Mouse (Mus musculus) forebrain, embryonic 14.5 days (tissue): ENCODE measurements around the gene Plekhm1. TPM values are rescaled to one million over a fixed set of nuclear protein-coding genes. Genes with fewer than 3 reads are reported as not detected.

Experiments used
- ATAC-seq: fragments of 200-750 bp; cut with Nextera tagmentation; 2 replicates; pipeline ENCODE4 v1.8.0; 2017; ENCODE audit warnings: mild to moderate bottlenecking, moderate library complexity
- DNase-seq: peaks from one replicate; pipeline ENCODE4 v3.0.0-alpha.2; 2015; ENCODE audit warnings: low spot score
- H3K27ac ChIP-seq: fragments of 300-500 bp; sonication (generic); 2 replicates; pipeline ENCODE4 v1.5.1; 2014; ENCODE audit warnings: low read depth, mild to moderate bottlenecking, control low read depth, low read length, moderate library complexity
- H3K27me3 ChIP-seq: fragments of 300-500 bp; sonication (generic); replicated peaks from 2 replicates; pipeline ENCODE4 v1.6.1; 2014; ENCODE audit warnings: low read length, control low read depth, mixed read lengths; ENCODE audit not compliant: control insufficient read depth, insufficient read depth
- H3K36me3 ChIP-seq: fragments of 300-500 bp; sonication (generic); 2 replicates; pipeline ENCODE4 v1.6.1; 2014; ENCODE audit warnings: low read length, control low read depth; ENCODE audit not compliant: control insufficient read depth, insufficient read depth
- H3K4me1 ChIP-seq: fragments of 300-500 bp; sonication (generic); 2 replicates; pipeline ENCODE4 v1.6.1; 2014; ENCODE audit warnings: antibody characterized with exemption, low read length, control low read depth; ENCODE audit not compliant: control insufficient read depth, insufficient read depth
- H3K4me2 ChIP-seq: fragments of 300-500 bp; sonication (generic); 2 replicates; pipeline ENCODE4 v1.6.1; 2014; ENCODE audit warnings: mild to moderate bottlenecking, control low read depth, low read length
- H3K4me3 ChIP-seq: fragments of 300-500 bp; sonication (generic); 2 replicates; pipeline ENCODE4 v1.5.1; 2014; ENCODE audit warnings: low read depth, low read length, control low read depth
- H3K9ac ChIP-seq: fragments of 300-500 bp; sonication (generic); 2 replicates; pipeline ENCODE4 v1.6.1; 2014; ENCODE audit warnings: mild to moderate bottlenecking, low read length, control low read depth, moderate library complexity
- H3K9me3 ChIP-seq: fragments of 300-500 bp; sonication (generic); replicated peaks from 2 replicates; pipeline ENCODE4 v1.6.1; 2016; ENCODE audit warnings: low read length, control low read depth, mixed read lengths; ENCODE audit not compliant: control insufficient read depth
- WGBS: fragments of 180-500 bp; shearing (Covaris S2); extraction: QIAGEN DNeasy Blood & Tissue Kit; methylation state at CpG from one replicate; pipeline ENCODE4 v1.1.7; 2014; 5-methylcytosine and 5-hydroxymethylcytosine counted together
- polyA plus RNA-seq: library from polyadenylated mRNA; unstranded; fragments of >200 nt; fragmentation: Nextera tagmentation; extraction: Ambion mirVana; gene quantifications from 2 replicates; pipeline ENCODE4 v1.2.1, GENCODE M21; 2014

Plekhm1 gene
- polyA plus RNA-seq, 1 experiment from 2014 or later: 7.5 TPM

DNA sequence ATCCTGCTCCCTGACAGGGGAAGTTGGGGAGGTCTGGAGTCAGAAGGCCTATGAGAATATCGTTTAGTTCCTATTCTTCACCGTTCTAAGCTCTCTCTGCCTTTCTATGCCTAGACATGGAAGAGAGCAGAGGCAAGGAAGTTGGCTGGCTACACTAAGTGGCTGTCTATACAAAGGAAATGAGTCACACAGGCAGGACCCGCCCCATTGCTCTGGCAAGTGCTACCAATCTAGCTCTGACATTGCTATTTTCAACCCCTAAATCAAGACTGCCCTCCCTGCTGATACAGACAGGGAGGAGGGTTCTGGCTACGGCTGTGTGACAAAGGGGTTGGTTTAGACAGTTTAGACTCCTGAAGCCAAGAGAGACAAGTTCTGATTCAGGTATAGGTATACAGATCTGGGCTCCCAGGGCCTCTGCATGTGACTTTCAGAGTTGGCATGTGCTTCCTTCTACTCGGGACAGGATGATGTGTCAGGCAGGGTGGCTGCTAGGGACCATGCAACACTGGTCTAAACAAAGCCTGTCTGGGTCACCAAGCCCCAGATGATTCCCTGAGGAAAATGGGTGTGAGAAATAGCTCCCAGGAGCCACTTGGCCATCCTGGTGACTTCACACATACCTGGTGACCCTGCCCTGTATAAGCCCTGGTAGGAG is 30.4 kb downstream of the Plekhm1 start:
- DNase-seq (no peak), ATAC-seq (no peak)
- no peaks in the 10 kb centered on the region for H3K4me1 ChIP-seq
- H3K9me3 ChIP-seq: no peaks in the 10 kb centered on the region
- no peaks in the 10 kb centered on the region for H3K27me3 ChIP-seq
- 79% methylated on average over 5 of the region's 5 CpGs for WGBS
- peaks cover 42% of the 10 kb centered on the region for H3K36me3 ChIP-seq
- H3K9ac ChIP-seq: no peak overlapping the region
- no peak overlapping the region for H3K4me3 ChIP-seq
- no peak overlapping the region for H3K27ac ChIP-seq
- H3K4me2 ChIP-seq: no peak overlapping the region

DNA sequence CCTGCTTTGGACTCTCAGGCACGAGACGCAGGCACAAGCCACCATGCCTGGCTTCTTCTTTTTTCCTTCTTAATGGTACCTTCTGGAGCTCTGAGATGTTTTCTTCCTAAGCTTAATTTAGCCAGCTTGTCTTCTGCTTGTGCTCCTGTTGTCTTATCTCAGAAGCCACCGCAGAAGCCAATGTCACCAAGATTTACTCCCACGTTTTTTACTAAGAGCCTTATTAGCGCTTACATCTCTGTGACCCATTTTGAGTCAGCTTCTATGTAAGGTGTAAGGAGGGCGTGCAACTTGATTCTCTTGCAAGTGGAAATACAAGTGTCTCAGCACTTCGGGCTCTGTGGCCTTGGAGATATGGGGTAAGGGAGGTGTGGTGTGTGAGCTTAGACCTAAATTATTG is 31.0 kb downstream of the Plekhm1 start:
- Histone ChIP-seq H3K4me1 (no peaks in the 10 kb centered on the region), H3K4me2 (no peak overlapping the region), H3K27ac (no peak overlapping the region), H3K9ac (no peak overlapping the region), H3K27me3 (no peaks in the 10 kb centered on the region), H3K9me3 (no peaks in the 10 kb centered on the region), H3K36me3 (peaks cover 42% of the 10 kb centered on the region), H3K4me3 (no peak overlapping the region)
- WGBS: 93% methylated on average over 7 of the region's 7 CpGs
- DNase-seq (no peak), ATAC-seq (no peak)

DNA sequence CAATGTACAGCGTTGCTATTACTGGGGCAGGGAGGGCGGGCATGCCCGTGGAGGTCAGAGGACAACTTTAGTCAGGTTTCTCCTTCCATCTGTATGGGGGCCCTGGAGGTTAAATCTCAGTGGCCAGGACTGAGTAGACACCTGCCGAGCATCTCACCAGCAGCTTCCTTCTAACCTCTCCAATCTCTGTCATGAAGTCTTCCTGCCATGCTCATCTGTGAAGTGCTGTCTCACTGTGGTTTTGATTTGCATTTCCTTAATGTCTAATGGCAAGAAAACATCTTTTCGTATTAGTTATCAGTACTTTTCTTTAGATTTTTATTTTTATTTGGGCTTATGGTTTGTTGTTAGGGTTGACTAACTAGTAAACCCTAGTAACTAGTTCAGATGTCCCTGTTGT is 32.0 kb downstream of the Plekhm1 start:
- Histone ChIP-seq H3K9ac (no peak overlapping the region), H3K4me1 (no peaks in the 10 kb centered on the region), H3K9me3 (no peaks in the 10 kb centered on the region), H3K4me3 (no peak overlapping the region), H3K4me2 (no peak overlapping the region), H3K36me3 (peaks cover 41% of the 10 kb centered on the region), H3K27ac (no peak overlapping the region), H3K27me3 (no peaks in the 10 kb centered on the region)
- 92% methylated on average over 5 of the region's 5 CpGs for WGBS
- ATAC-seq (no peak), DNase-seq (no peak)

DNA sequence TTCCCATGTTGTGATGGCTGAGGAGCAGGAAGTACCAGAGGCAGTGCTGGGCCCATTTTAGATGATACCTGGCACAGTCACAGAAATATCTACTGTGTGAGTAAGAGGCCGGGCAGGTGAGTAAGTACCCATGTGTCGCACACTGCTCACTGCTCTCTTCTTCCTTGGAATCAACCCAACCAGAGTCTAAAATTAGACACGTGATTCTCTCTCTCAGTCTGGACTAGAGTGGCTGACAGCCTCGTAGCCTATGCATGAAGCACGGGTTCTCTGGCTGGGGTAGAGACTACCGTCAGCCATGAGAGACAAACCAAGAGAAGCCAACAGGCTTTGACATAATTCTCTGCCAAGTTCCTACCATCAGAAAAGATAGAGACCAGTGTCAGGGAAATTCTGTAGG is 34.1 kb downstream of the Plekhm1 start:
- no peak overlapping the region for H3K27ac ChIP-seq
- no peak for ATAC-seq
- H3K9me3 ChIP-seq: no peaks in the 10 kb centered on the region
- no peak overlapping the region for H3K4me2 ChIP-seq
- H3K9ac ChIP-seq: no peak overlapping the region
- no peaks in the 10 kb centered on the region for H3K4me1 ChIP-seq
- H3K4me3 ChIP-seq: no peak overlapping the region
- 88% methylated on average over 6 of the region's 6 CpGs for WGBS
- DNase-seq: no peak
- no peaks in the 10 kb centered on the region for H3K27me3 ChIP-seq
- peaks cover 55% of the 10 kb centered on the region for H3K36me3 ChIP-seq

DNA sequence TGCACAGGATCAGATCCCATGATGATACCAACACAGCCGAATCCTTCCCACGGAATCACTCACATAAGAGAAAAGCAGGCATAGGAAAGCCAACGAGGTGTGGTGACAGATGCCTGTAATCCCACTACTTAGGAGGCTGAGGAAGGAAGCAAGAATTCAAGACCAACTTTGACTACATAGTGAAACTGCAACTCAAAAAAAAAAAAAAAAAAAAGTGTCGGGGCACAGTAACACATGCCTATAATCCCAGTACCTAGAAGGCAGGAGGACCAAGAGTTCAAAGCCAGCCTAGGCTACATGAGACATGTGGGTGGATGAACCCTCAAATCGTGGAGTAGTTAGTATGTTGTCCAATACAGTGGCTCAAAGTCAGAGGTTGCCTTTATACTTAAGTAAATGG is 36.7 kb downstream of the Plekhm1 start:
- Histone ChIP-seq H3K36me3 (peaks cover 73% of the 10 kb centered on the region), H3K9ac (no peak overlapping the region), H3K4me3 (no peak overlapping the region), H3K4me1 (no peaks in the 10 kb centered on the region), H3K9me3 (no peaks in the 10 kb centered on the region), H3K27me3 (no peaks in the 10 kb centered on the region), H3K4me2 (no peak overlapping the region), H3K27ac (no peak overlapping the region)
- ATAC-seq (no peak), DNase-seq (no peak)
- 89% methylated on average over 5 of the region's 5 CpGs for WGBS

DNA sequence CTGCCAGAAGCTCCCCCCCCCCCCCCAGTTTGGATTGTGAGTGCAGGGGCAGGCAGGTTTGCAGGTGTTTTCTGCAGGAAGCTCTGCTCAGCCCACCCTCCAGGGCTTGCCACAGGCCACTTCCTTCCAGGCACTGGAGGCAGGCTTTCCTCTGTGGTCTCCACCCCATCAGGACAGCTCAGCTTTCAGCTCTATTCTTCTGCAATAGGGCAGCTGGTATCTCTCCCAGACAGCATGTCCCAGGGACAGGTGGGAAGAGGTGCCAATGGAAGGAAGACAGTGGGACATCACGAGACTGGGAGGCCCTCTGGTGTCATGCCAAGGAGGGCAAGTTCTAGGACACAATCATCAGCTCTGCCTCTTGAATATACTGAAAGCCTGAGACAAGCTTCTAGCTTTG is 37.2 kb downstream of the Plekhm1 start:
- 67% methylated on average over 1 of the region's 1 CpGs for WGBS
- no peak for DNase-seq
- no peaks in the 10 kb centered on the region for H3K4me1 ChIP-seq
- peaks cover 77% of the 10 kb centered on the region for H3K36me3 ChIP-seq
- H3K27me3 ChIP-seq: no peaks in the 10 kb centered on the region
- H3K9ac ChIP-seq: no peak overlapping the region
- H3K9me3 ChIP-seq: no peaks in the 10 kb centered on the region
- ATAC-seq: no peak
- H3K27ac ChIP-seq: no peak overlapping the region
- H3K4me2 ChIP-seq: no peak overlapping the region
- no peak overlapping the region for H3K4me3 ChIP-seq

DNA sequence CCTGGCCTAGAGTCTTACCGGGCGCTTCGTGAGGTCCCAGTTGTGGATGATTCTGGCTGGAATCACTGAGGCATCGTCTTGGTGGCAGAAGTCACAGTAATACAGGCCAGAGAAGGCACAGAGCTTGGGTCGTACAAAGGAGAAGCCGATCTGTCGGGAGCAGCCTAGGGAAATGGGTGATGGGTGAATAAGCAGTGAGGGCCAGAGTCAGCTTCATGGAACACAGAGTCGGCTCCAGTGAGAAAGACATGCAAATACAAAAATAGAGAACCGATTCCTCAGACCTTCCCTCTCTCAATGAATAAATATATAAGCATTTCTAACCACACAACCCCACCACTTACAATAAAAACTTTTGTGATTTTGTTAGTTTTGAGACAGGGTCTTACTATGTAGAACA is 38.6 kb downstream of the Plekhm1 start:
- Histone ChIP-seq H3K9ac (no peak overlapping the region), H3K27me3 (no peaks in the 10 kb centered on the region), H3K4me1 (no peaks in the 10 kb centered on the region), H3K4me3 (no peak overlapping the region), H3K27ac (no peak overlapping the region), H3K36me3 (peaks cover 71% of the 10 kb centered on the region), H3K4me2 (no peak overlapping the region), H3K9me3 (no peaks in the 10 kb centered on the region)
- DNase-seq (no peak), ATAC-seq (no peak)
- WGBS: 96% methylated on average over 9 of the region's 9 CpGs

DNA sequence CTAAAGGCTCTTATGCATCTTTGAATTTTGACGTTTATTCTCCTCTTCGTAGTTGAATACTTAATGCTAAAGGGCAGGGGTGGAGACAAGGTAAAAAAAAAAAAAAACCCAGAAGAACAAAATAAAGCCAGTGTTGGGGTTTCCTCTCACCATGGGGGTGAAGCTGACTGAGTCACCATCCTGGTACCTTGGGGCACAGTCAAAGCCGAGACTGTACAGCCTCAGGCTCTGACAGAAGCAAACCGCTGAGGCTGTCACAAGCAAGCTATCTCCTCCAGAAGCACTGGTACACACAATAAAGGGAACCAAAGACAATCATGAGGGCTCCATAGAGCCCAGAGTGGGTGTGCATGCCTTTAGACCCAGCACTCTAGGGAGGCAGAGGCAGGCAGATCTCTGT is 39.9 kb downstream of the Plekhm1 start:
- Histone ChIP-seq H3K27me3 (no peaks in the 10 kb centered on the region), H3K4me2 (no peak overlapping the region), H3K4me1 (no peaks in the 10 kb centered on the region), H3K36me3 (peaks cover 69% of the 10 kb centered on the region), H3K4me3 (no peak overlapping the region), H3K27ac (no peak overlapping the region), H3K9ac (no peak overlapping the region), H3K9me3 (no peaks in the 10 kb centered on the region)
- whole genome bisulfite sequencing: 94% methylated on average over 4 of the region's 4 CpGs
- DNase-seq (no peak), ATAC-seq (no peak)

DNA sequence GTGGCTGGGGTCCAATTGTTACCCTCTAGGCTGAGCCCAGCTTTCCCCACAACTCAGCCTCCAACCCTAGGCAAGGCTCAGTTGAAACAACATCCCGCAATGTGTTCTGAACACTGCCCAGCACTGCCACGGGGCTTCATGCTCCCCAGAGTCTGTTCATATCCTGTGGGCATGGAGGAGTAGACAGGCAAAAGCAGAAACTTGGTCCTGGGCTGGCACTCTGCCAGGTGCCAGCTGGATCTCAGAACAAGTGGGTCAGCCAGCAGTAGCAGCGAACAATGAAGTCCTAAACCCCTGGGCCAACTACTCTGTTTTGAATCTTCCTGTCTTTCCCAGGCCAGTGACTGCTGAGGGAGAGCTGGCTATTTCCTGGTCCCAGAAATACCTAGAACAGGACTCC is 40.4 kb downstream of the Plekhm1 start:
- H3K9me3 ChIP-seq: no peaks in the 10 kb centered on the region
- ATAC-seq (no peak), DNase-seq (no peak)
- no peak overlapping the region for H3K27ac ChIP-seq
- H3K9ac ChIP-seq: no peak overlapping the region
- H3K4me3 ChIP-seq: no peak overlapping the region
- 75% methylated on average over 3 of the region's 3 CpGs for WGBS
- peaks cover 69% of the 10 kb centered on the region for H3K36me3 ChIP-seq
- no peak overlapping the region for H3K4me2 ChIP-seq
- H3K27me3 ChIP-seq: no peaks in the 10 kb centered on the region
- H3K4me1 ChIP-seq: no peaks in the 10 kb centered on the region
